Mouse (Mus musculus) kidney, embryonic 14.5 days (tissue): ENCODE results near the gene Teddm1b. TPM values are rescaled to one million over a fixed set of nuclear protein-coding genes. Genes with fewer than 3 reads are reported as not detected.
"Not testable (repeated sequence)": the region's sequence is repeated elsewhere in the genome, so short reads cannot be mapped to it uniquely, and the experiment has no call there.

Experiments
- ATAC-seq: fragments of 200-750 bp; cut with Nextera tagmentation; 2 replicates; pipeline ENCODE4 v1.8.0; 2017; ENCODE audit warnings: moderate number of reproducible peaks, mild to moderate bottlenecking, moderate TSS enrichment, moderate library complexity; ENCODE audit not compliant: low FRiP score, low TSS enrichment
- H3K27ac ChIP-seq: fragments of 300-500 bp; sonication (generic); 2 replicates; pipeline ENCODE4 v1.5.1; 2014; ENCODE audit warnings: low read depth, mild to moderate bottlenecking, low read length, moderate library complexity, mixed read lengths
- H3K27me3 ChIP-seq: fragments of 300-500 bp; sonication (generic); 2 replicates; pipeline ENCODE4 v1.6.1; 2014; ENCODE audit warnings: mild to moderate bottlenecking, low read length; ENCODE audit not compliant: control insufficient read depth, insufficient read depth
- H3K36me3 ChIP-seq: fragments of 300-500 bp; sonication (generic); 2 replicates; pipeline ENCODE4 v1.6.1; 2014; ENCODE audit warnings: low read length, mixed read lengths; ENCODE audit not compliant: control insufficient read depth, insufficient read depth
- H3K4me1 ChIP-seq: fragments of 300-500 bp; sonication (generic); 2 replicates; pipeline ENCODE4 v1.6.1; 2014; ENCODE audit warnings: low read length, mixed read lengths; ENCODE audit not compliant: control insufficient read depth, insufficient read depth
- H3K4me2 ChIP-seq: fragments of 300-500 bp; sonication (generic); replicated peaks from 2 replicates; pipeline ENCODE4 v1.6.1; 2014; ENCODE audit warnings: low read depth, mild to moderate bottlenecking, low read length
- H3K4me3 ChIP-seq: fragments of 300-500 bp; sonication (generic); 2 replicates; pipeline ENCODE4 v1.5.1; 2014; ENCODE audit warnings: mild to moderate bottlenecking, low read length
- H3K9ac ChIP-seq: fragments of 300-500 bp; sonication (generic); 2 replicates; pipeline ENCODE4 v1.6.1; 2014; ENCODE audit warnings: low read depth, mild to moderate bottlenecking, low read length, moderate library complexity
- H3K9me3 ChIP-seq: fragments of 300-500 bp; sonication (generic); 2 replicates; pipeline ENCODE4 v1.6.1; 2016; ENCODE audit warnings: low read length; ENCODE audit not compliant: control insufficient read depth
- WGBS: fragments of 180-500 bp; shearing (Covaris S2); extraction: QIAGEN DNeasy Blood & Tissue Kit; methylation state at CpG from one replicate; pipeline ENCODE4 v1.1.7; 2014; 5-methylcytosine and 5-hydroxymethylcytosine counted together
- polyA plus RNA-seq: library from polyadenylated mRNA; unstranded; fragments of >200 nt; fragmentation: Nextera tagmentation; extraction: Ambion mirVana; gene quantifications from 2 replicates; pipeline ENCODE4 v1.2.1, GENCODE M21; 2014

The Teddm1b gene
- polyA plus RNA-seq, result 0.51 and 0.61 TPM in 2 replicates

- Histone ChIP-seq H3K4me3 (no peak within 1 kb of the TSS), H3K4me1 (no peaks in the 10 kb centered on the region), H3K27ac (no peak within 1 kb of the TSS), H3K9me3 (no peaks in the 10 kb centered on the region), H3K27me3 (no peaks in the 10 kb centered on the region), H3K36me3 (no peaks in the 10 kb centered on the region), H3K4me2 (no peak within 1 kb of the TSS), H3K9ac (no peak within 1 kb of the TSS)
- ATAC-seq, result no peak
- WGBS, result 89% methylated on average over 6 of the region's 6 CpGs
These were observed at the start of gene Teddm1b for GRCm38 (mm10) chr1:153874045-153874444. Gene Teddm1b, plus strand, starts transcription at chr1:153874345.

GRCm38 (mm10) chr1:153830746-153831145 lies 43.4 kb upstream of the Teddm1b start:
- H3K9ac ChIP-seq, result no peak overlapping the region
- no peaks in the 10 kb centered on the region for H3K4me1 ChIP-seq
- no peak overlapping the region for H3K4me3 ChIP-seq
- no peak overlapping the region for H3K27ac ChIP-seq
- ATAC-seq, result no peak
- H3K36me3 ChIP-seq, result no peaks in the 10 kb centered on the region
- 90% methylated on average over 4 of the region's 4 CpGs for WGBS
- H3K27me3 ChIP-seq, result no peaks in the 10 kb centered on the region
- H3K4me2 ChIP-seq, result no peak overlapping the region
- H3K9me3 ChIP-seq, result no peaks in the 10 kb centered on the region

GRCm38 (mm10) chr1:153836036-153836435 lies 38.1 kb upstream of the Teddm1b start:
- no peaks in the 10 kb centered on the region for H3K36me3 ChIP-seq
- H3K4me3 ChIP-seq, result no peak overlapping the region
- no peaks in the 10 kb centered on the region for H3K9me3 ChIP-seq
- WGBS, result 73% methylated on average over 4 of the region's 4 CpGs
- H3K4me1 ChIP-seq, result no peaks in the 10 kb centered on the region
- H3K27ac ChIP-seq, result no peak overlapping the region
- ATAC-seq, result no peak
- H3K27me3 ChIP-seq, result no peaks in the 10 kb centered on the region
- H3K4me2 ChIP-seq, result no peak overlapping the region
- H3K9ac ChIP-seq, result no peak overlapping the region

- Histone ChIP-seq H3K4me2 (no peak overlapping the region), H3K36me3 (no peaks in the 10 kb centered on the region), H3K9ac (no peak overlapping the region), H3K27ac (no peak overlapping the region), H3K27me3 (no peaks in the 10 kb centered on the region), H3K9me3 (no peaks in the 10 kb centered on the region), H3K4me3 (no peak overlapping the region), H3K4me1 (no peaks in the 10 kb centered on the region)
- WGBS, result 86% methylated on average over 11 of the region's 11 CpGs
- no peak for ATAC-seq
These were observed 31.9 kb upstream of the Teddm1b start for GRCm38 (mm10) chr1:153842121-153842740.

DNA sequence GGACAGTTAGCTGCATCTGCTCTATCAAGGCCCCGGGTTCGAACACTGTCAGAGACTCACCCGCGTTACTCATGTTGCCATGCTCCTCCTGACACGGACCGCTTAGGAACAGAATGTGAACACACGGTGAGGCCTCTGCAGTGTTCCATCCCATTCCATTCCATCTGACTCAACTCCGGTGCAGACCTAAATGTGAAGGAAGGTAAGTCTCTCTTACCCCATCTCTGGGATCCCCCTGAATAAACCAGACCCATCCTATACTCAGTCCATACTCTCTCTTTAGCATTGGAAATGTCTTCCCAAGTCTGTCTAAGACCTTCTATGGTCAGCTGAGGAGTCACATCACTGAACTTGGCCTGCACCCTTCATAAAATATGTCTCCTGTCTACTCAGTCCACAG lies 30.1 kb upstream of the Teddm1b start, which contains the start of gene Rgsl1:
Gene Rgsl1, minus strand, starts transcription at position 101 of the 400 bp plus-strand sequence.
- H3K27ac ChIP-seq, result no peak within 1 kb of the TSS
- H3K9me3 ChIP-seq, result no peaks in the 10 kb centered on the region
- no peak within 1 kb of the TSS for H3K4me3 ChIP-seq
- no peak for ATAC-seq
- no peaks in the 10 kb centered on the region for H3K27me3 ChIP-seq
- H3K4me2 ChIP-seq, result no peak within 1 kb of the TSS
- H3K36me3 ChIP-seq, result no peaks in the 10 kb centered on the region
- 98% methylated on average over 8 of the region's 8 CpGs for WGBS
- no peak within 1 kb of the TSS for H3K9ac ChIP-seq
- H3K4me1 ChIP-seq, result no peaks in the 10 kb centered on the region

DNA sequence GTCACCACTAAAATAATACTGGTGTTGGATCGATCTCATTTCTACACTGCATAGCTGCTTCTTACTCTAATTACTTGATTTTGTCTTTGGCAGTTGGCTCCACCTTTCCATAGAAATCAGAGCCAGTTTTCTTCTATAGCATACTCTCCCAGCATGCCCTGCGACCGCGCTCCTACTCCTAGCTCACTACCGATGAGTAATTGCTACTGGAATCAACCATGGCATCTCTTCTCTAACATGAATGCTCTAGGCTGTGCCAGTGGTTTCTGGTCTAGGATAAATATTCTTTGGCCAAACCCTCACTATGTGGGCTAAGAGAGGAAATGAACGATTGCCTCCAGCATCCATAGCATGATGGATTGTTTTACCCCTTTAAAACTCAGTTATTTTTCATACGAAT lies 27.7 kb upstream of the Teddm1b start:
- Histone ChIP-seq H3K4me1 (no peaks in the 10 kb centered on the region), H3K27me3 (no peaks in the 10 kb centered on the region), H3K27ac (no peak overlapping the region), H3K36me3 (no peaks in the 10 kb centered on the region), H3K4me3 (no peak overlapping the region), H3K9me3 (no peaks in the 10 kb centered on the region), H3K4me2 (no peak overlapping the region), H3K9ac (no peak overlapping the region)
- no peak for ATAC-seq
- WGBS, result 91% methylated on average over 7 of the region's 7 CpGs

GRCm38 (mm10) chr1:153846867-153847266 lies 27.3 kb upstream of the Teddm1b start:
- Histone ChIP-seq H3K27ac (no peak overlapping the region), H3K4me1 (no peaks in the 10 kb centered on the region), H3K4me3 (no peak overlapping the region), H3K9me3 (no peaks in the 10 kb centered on the region), H3K27me3 (no peaks in the 10 kb centered on the region), H3K36me3 (no peaks in the 10 kb centered on the region), H3K9ac (no peak overlapping the region), H3K4me2 (no peak overlapping the region)
- ATAC-seq, result no peak
- 32% methylated on average over 6 of the region's 6 CpGs for WGBS

DNA sequence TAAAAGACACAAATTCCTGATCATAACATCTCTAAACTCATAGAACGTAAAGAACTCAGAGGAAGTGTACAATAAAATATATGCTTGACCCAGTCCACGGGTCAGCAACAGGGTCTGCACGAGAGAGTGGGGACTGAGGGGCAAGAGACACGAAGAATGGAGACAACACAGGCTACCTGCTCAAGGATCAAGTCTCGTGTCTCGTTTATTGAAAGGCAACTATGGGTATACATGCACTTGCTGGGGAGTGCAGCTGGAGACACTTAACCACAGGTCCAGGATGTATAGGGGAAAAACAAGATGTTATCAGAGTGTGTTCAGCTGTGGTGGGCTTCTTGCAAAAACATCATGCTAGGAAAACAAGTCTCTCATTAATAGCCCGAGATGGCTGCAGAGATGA lies 21.4 kb upstream of the Teddm1b start:
- not testable (repeated sequence) for H3K27me3 ChIP-seq, H3K9me3 ChIP-seq, H3K36me3 ChIP-seq, H3K4me2 ChIP-seq, ATAC-seq, H3K9ac ChIP-seq, H3K4me1 ChIP-seq, H3K4me3 ChIP-seq, H3K27ac ChIP-seq
- 70% methylated on average over 7 of the region's 7 CpGs for WGBS

DNA sequence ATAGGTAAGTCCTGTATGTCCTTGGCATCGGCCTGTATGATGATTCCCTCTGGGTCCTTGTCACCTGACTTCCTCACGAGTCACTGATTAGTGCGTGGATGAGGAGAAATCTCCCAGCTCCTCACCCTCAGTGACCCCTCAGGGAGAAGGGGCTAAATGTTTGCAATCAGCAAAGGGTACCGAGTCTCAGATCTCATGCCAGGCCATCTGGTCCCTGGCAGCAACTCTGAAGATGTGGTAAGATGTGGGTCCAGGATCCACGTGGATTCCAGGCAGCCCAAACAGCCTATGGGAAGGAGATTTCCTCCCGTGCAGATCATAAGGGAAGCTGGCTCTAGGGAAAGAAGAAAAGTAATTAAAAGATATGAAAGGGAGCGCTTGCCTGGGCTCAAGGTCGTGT lies 18.2 kb upstream of the Teddm1b start:
- WGBS, result 81% methylated on average over 8 of the region's 8 CpGs

More for the DNA sequence above, 18.2 kb upstream of the Teddm1b start:
- no peaks in the 10 kb centered on the region for H3K27me3 ChIP-seq
- no peak overlapping the region for H3K9ac ChIP-seq
- H3K36me3 ChIP-seq, result no peaks in the 10 kb centered on the region
- no peaks in the 10 kb centered on the region for H3K4me1 ChIP-seq
- H3K27ac ChIP-seq, result no peak overlapping the region
- H3K9me3 ChIP-seq, result no peaks in the 10 kb centered on the region
- H3K4me2 ChIP-seq, result no peak overlapping the region
- no peak for ATAC-seq
- no peak overlapping the region for H3K4me3 ChIP-seq
